Mouse (Mus musculus) cerebellum, adult 2 months (tissue): ENCODE measurements around the gene Rmdn3.

ENCODE experiments used
- CTCF ChIP-seq: fragments of 200-500 bp; IDR thresholded peaks from 2 replicates; pipeline ENCODE4 v1.5.1; 2011; ENCODE audit warnings: low read depth, mild to moderate bottlenecking, control low read depth, low read length, moderate library complexity, borderline replicate concordance; ENCODE audit not compliant: insufficient read depth
- POLR2A ChIP-seq: fragments of 200-500 bp; IDR thresholded peaks from 2 replicates; pipeline ENCODE4 v1.6.1; 2011; ENCODE audit warnings: low read length, control low read depth, borderline replicate concordance; ENCODE audit not compliant: insufficient read depth

DNA sequence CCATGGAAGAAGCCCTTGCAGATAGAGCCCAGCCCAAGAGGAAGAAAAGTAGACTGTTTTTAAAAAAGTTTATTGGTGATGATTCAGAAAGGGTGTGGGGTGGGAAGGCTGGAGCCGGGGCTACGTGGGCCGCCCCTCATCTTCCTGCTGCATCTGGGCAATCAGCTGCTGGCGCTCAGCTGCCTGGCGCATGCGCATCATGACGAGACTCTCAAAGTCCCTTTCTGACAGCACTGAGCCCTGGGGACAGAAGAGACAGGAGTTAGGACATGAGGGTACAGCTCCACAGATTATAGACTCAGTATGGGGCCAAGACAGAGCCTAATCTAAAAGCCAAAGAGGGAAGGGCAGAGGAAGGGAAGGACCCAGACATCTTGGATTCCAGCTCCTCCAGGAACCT is 15.6 kb upstream of the Rmdn3 start:
- TF ChIP-seq POLR2A (no peak), CTCF (no peak)
